Mouse (Mus musculus): ENCODE data around the gene Dapp1.
"Not testable (repeated sequence)": the region's sequence is repeated elsewhere in the genome, so short reads cannot be mapped to it uniquely, and the experiment has no call there.

The Dapp1 gene

DNA sequence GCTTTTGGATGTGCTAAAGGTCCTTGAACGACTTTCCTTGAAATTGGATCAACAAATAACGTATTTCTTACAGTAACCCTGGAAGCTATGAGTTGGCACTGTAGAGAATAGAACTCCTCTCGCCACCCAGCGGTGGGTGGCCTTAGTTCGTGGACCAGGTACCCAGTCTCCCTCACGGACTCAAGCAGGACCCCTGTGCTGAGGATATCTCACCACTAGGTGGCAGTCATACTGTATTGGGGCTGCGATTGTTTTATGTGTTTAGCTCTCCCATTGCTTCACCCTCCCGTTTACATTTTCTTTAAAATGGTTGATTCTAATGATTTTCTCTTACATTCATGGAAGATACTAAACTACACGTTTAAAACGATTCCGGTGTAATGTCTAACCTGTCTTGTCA lies 9.8 kb upstream of the Dapp1 start:
- peak; percentile 88 for DNase-seq (ENCODE audit: low read depth, low spot score)

DNA sequence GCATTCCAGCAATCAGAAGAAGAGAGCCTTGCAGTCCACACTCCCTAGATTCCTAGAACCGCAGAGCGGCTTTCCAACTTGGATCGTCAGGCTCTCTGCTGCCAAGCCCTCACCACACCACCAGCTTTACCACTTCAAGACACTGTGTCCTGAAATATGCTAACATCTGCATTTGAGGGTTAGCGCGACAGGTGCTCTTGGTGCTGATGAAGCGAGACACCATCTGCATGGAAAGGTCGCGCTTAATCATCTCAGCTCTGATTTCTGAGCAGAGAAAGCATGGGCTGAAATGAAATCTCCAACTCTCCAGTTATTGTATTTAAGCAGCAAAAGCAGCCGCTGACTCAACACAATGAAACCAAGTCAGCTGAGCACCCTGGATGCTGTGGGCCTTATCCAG lies 8.1 kb upstream of the Dapp1 start:
- DNase-seq (ENCODE audit: low read depth, low spot score), result peak; percentile 40

- no peak for DNase-seq (ENCODE audit: low read depth, low spot score)
Observed at GRCm38 (mm10) chr3:137980435-137981381, 637 bp downstream of the Dapp1 start.

GRCm38 (mm10) chr3:137978233-137978632 lies 3.1 kb downstream of the Dapp1 start:
- no peak for DNase-seq (ENCODE audit: low read depth, low spot score)

DNA sequence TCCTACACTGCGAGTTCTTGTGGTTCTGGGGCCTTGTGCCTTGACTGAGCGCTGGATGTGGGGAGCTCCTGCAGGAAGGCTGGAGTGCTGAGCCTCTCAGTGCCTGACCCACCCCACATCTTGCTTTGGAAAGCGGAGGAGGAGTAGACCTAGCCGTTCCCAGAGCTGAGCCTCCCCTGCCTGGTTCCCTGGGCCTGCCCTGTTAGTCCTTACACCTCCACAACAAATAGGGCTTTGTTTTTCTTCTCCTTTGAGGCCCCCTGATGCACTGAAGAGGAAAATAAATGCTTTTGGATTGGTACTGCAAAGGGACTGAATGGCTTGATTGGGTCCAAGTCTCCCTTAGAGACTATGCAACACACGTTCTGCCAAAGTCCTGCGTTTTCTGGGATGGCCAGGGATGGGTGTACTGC lies 3.7 kb downstream of the Dapp1 start:
- DNase-seq (ENCODE audit: low read depth, low spot score), result no peak

DNA sequence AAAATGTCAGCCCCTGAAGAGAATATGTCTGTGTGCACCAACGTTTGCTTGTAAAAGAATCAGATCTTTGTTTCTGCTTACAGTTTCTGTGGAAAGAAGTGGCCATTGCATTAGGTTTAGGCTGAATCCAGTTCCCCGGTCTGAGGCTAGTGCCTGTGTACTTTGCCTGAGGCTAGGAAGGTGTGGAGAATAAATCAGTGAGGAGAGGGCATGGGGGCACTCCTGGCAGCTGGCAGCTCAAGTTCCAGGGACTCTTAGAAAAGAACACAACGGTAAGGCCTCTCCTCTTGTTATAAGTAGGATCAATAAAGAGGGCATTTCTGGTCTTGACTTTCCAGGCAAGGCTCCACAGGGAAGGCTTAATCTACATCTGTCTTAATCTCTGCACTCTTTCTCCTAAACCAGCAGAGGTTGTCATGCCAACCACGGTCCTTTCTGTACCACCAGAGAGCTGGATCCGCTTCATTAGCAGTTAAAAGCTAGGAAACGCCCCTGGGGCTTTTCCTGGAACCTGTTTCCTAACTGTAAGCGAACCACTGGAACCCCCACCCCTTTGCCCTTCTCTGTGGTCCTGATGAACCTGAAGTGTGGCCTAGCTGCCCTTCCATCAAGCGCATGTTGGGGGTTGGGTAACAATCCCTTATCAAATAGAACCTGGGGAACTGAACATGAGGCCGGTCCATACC lies 4.3 kb downstream of the Dapp1 start:
- DNase-seq (ENCODE audit: low read depth, low spot score), result no peak

DNA sequence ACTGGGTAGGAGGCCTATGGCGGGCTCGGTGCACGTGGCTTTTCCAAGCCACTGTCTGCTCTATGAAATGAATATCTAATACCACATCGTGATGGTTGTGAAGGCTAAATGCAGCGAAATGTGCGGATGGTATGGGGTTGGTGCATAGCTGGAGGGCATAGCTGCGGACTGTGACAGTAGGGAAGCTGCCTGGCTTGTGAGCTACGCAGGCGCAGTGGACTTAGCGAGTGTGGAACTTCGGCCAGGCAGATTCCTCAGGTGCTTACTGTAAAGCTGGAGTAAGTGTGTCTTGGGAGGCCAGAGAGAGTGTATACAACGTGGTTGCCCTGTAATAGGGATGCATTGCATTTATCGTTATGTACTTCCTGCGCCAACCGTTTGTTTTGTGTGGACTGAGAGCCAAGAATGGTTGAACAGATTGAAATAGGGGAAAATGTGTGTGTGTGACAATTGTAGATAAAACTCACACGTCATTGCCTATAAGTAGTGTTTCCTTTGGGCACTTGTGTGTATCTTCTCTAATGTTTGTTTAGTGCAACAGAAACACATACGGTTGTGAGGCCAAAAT lies 5.4 kb downstream of the Dapp1 start:
- DNase-seq (ENCODE audit: low read depth, low spot score), result no peak

DNA sequence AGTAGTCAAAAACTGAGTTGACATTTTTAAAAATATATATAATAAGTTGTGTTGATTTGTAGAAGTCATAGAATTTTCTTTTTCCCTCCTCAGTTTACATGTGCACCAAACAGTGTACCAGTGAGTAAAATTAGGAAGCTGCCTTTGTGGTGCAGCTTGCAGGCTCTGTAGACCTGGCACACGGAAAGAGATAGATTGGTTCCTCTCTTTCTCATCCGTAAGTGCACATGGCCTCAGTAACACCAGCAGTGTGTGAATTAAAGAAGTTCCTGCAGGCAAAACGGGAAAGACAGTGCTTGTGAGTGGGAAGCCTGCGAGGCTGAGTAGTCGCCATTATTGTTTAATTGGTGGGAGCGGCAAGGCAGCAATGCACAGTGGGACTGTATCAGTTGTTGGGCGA lies 5.9 kb downstream of the Dapp1 start:
- no peak for DNase-seq (ENCODE audit: low read depth, low spot score)

DNA sequence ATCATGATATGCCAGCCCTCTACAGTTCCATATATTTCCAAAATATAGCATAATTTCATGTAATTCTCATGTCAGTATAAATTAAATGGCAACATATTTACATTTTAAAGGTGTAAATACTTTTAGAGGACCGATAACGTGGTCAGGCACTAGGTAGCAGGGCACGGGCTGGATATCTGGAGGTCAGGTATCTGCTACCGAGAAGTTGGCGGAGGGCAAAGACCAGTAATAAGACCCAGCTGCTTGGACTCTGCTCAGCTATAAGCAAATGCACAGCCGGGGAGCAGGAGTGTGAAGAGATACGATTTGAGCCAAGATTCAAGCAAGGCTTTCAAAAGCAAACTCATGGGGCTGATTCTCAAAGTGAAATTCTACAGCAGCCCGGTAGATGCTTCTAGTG lies 7.0 kb downstream of the Dapp1 start:
- DNase-seq (ENCODE audit: low read depth, low spot score), result no peak

DNA sequence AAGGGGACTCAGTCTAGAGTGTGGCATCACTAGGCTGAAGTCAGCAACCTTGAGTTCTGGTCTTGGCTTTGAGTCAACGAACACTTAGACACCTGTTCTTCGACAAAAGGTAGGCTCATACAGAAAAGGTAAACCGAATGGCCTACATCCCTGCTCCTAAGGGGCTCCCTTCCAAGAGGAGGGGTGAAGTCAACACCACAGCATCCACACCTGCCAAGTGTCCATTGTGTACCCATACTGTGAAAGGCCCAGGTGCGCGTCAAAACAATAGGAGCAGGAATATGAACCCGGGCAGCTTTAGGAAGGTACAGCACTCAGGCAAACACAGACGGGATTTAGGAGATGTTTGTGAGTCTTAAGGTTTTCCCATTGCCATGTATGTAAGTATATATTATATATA lies 8.4 kb downstream of the Dapp1 start:
- no peak for DNase-seq (ENCODE audit: low read depth, low spot score)

GRCm38 (mm10) chr3:137972224-137972623 lies 9.1 kb downstream of the Dapp1 start:
- no peak for DNase-seq (ENCODE audit: low read depth, low spot score)

DNA sequence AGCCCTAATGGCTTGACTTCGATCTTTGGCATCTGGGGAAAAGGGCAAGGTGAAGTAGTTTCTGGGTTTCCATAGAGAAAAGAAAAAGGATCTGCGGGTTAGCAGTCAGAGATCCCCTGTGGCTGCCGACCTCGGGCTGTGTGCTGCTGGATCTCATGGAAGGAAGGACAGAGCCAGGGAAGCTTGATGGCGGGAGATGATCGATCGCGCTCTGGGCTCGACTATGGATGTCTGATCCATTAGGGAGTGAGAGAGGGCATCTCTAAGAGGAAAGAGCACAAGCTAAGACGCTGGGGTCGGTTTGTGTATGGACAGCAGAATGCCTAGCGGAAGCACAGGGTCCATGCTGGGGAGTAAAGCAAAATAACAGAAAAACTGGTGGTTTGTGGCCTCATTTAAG lies 11.4 kb downstream of the Dapp1 start:
- no peak for DNase-seq (ENCODE audit: low read depth, low spot score)

- DNase-seq (ENCODE audit: low read depth, low spot score), result no peak
Observed at GRCm38 (mm10) chr3:137968820-137969486, 12.4 kb downstream of the Dapp1 start.

- no peak for DNase-seq (ENCODE audit: low read depth, low spot score)
Observed at GRCm38 (mm10) chr3:137968105-137968819, 13.1 kb downstream of the Dapp1 start.

GRCm38 (mm10) chr3:137964014-137964413 lies 17.3 kb downstream of the Dapp1 start:
- DNase-seq (ENCODE audit: low read depth, low spot score), result not testable (repeated sequence)

GRCm38 (mm10) chr3:137963508-137963907 lies 17.8 kb downstream of the Dapp1 start:
- DNase-seq (ENCODE audit: low read depth, low spot score), result peak; percentile 51

DNA sequence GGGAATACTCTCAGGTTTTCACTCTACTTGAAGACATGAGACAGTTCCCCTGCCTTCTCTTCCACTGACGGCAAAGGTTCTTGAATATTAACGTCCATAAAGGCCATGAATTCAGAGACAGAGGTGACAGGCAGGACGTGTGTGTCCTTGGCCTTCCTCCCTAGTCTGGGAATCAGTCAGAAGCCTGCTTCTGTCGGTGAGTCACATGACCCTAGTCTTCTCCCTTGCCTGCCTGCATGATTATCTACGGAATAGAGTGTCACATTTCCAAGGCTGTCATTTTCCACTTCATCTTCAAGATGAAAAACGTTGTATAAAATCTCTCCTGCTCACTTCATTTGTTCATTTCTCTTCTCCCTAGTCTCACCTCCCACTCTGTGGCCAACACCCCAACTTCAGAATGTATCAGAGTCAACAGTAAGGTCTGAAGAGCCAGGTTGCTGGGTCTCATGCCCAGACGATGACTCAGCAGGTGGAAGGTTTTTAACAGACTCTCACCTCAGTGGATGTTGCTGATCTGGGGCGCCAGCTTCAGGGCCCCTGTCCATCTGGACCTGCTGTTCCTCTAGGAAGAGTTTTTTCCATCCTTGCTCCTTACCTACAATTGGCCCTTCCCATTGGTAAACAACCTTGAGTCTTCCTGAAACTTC lies 19.5 kb downstream of the Dapp1 start:
- no peak for DNase-seq (ENCODE audit: low read depth, low spot score)

DNA sequence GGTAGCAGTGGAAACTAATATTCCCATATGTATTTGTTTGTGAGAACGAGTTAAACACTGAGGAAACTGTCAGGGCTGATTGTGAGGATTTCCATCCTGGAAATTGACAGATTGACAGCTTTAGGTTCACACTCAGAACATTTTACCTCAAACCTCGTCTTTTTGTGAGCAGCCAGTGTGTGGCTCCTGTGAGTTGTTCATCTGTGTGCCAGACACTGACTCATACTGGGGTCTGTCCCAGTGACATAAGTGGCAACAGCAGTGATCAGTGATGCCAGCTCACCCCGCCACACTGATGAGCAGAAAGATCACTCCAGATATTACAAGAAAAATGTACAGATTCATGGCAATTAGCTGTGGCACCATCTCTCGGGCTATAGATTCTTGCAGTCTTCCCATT lies 21.9 kb downstream of the Dapp1 start:
- no peak for DNase-seq (ENCODE audit: low read depth, low spot score)

DNA sequence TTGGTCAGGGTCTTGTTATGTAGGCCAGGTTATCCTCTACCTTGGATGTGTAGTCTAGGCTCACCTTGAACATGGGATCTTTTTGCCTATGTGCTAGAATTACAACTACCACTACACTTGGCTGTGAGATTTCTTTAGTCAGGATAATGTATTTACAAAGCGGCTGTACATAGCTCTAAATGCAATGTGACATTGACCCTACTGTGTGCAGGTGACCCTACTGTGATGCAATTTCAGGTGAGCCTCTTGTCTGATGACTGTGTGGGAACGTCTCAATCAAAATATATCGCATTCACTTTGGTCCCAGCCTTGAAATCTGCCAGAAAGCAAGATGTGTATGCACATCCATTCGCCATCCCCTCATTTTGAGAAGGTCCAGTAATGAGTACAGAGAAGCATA lies 23.0 kb downstream of the Dapp1 start:
- DNase-seq (ENCODE audit: low read depth, low spot score), result no peak

GRCm38 (mm10) chr3:137957864-137958263 lies 23.5 kb downstream of the Dapp1 start:
- no peak for DNase-seq (ENCODE audit: low read depth, low spot score)

DNA sequence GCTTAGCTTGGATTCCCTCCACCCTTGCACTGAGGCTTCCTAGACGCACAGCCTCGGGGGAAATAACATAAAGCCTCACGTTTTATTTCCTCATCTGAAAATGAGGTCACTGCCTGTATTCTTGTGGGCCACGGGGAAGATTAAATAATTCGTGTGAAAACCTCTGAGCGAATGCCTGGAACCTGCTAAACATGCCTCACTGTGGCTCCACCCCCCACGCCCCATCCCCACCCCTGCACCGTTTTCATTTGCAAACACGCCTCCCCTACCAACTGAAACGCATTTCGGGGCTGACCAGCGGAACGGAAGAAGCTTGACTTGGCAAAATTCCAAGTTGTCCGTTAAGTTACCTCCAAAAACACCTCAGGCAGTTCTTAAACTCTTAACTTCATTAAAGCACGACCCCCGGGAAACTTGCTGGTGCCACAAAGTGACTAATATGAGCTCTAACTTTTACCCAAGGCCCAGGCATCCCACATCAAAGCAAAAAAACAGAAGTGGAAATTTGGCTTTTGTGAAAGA lies 25.7 kb downstream of the Dapp1 start:
- no peak for DNase-seq (ENCODE audit: low read depth, low spot score)
